Mouse (Mus musculus) stomach, adult 2 months (tissue): ENCODE measurements around the gene Lrrc25. TPM values are rescaled to one million over a fixed set of nuclear protein-coding genes. Genes with fewer than 3 reads are reported as not detected.

Experiments used
- polyA plus RNA-seq: library from polyadenylated mRNA; depleted of rRNA; stranded (reverse); fragments of >200 nt; gene quantifications from 2 replicates; pipeline ENCODE4 v1.2.3, GENCODE M21; 2012; rRNA removed

The Lrrc25 gene
- 2.1 and 5.5 TPM in 2 replicates for polyA plus RNA-seq

DNA sequence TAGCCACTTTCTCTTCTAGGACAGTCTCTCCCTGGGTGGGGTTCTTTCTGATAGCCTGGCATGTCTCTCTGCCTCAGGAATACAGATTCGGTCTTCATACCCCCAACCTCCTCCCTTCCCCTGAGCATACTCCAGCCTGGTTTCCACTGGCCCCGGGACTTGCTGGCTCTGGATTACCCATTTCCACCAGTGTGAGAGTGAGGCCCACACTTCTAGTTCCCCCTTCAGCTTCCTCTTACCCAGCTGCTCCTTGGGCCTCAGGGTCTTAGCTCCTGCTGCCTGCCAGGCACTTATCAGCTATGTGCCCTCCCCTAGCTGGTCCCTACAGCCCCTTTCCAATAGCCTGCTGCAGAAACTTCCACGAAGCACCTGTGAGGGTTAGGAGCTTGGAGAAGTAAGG is at the start of gene Lrrc25:
Lrrc25 (plus strand) TSS at position 262 of the 400 bp plus-strand sequence.

DNA sequence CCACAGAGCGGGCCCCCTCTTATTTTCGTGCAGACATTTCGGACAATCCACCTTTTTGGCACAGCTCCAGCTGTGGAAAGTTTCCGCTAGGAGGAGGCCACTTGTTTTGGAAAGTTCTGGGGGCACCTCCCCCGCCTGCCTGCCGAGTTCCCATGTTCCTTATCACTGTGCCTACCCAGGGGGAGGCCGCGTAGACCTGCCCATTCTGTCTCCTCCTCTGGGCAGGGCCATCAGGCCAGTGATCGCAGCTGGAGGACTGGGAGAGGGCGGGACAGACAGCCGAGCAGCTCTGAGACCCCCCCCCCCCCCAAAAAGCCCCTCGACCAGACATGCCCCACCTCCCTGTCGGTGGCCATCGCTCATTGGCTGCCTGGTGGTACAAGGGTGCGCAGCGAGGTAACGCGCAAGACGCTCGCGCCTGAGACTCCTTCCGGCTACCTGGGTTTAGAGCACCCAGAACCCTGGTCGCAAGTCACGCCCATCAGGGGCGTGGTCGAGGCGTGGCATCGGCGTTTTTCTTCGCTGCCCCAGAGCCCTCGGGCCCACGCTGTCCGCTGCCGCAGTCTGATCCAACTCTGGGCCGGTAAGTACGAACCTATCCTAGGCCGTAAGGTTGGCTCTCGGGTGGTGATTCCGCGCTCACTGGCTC is 21.9 kb upstream of the Lrrc25 start, which contains the start of gene Isyna1:
Isyna1 (plus strand) TSS at position 413 of the 649 bp plus-strand sequence.

DNA sequence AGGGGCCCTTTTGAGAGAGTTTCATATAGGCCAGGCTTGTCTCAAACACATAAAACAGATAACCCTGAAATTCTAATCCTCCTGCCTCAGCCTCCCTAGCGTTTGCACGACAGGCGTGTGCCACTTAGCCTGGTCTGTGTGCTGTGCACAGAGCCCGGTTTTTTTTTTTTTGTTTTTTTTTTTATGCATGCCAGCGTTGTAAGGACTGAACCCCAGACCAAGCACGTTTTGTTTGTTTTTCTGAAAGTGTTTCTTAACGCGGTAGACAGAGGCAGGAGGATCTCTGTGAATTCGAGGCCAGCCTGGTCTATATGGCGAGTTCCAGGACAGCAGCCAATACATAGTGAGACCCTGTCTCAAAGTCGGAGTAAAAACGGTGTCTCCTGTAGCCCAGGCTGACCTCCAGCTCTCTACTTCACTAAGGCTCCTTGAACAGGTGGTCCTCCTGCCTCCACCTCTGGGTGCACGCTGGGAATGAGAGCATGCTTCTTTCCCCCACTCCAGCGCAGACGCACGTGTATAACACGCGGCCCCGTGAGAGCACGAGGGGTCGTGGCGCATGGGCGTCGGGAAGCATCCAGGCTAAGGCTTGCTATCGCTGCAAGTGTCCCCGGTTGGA is 7.1 kb upstream of the Lrrc25 start, which contains the start of gene Ssbp4:
Ssbp4 (minus strand) TSS at position 124 of the 619 bp plus-strand sequence.

DNA sequence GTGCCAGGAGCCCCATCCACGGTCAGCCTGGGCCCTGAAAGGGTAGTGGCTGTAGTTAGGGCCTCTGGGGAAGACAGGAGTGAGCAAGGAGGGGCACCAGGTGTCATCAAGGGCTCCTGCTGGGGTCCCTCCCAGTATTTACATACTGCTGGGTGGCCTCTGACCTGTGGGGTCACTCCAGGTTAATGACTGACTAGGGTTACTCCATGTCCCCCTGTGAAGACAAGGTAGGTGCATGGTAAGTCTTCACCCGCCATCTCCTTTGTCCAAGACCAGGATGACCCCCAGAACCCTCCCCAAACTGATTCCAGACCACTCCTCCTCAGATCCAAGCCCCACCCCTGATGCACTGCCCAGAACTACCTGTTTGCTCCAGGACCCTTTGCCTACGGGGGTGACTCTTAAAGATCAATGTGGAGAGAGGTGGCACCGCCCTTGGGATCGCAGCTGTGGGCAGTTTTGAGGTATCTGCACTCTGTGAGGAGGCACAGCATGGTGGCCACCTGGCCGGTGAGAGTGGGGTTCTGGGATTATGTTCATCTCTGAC is 16.5 kb downstream of the Lrrc25 start, which contains the start of gene Gdf15:
Gdf15 (minus strand) TSS at position 111 of the 547 bp plus-strand sequence.

DNA sequence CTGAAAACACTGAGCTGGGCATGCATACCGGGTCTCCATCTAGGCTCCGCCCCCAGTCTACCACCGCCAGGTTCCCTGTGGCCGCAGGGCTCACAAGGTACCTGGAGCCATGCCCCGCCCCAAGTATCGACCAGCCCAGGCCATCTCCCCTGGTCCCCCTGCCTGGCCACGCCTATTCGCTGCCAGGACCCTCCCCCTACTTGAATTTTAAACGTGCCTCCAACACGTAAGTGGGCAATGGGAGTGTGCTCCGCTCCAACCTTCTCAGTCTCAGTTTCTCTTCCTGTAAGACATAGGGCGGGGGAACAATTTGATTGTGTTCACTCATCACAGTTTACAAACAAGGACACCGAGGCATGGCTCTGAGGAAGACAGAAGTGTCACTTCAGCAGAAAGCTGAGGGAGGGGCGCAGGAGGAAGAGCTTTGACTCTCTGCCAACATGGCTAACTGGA is 44.3 kb downstream of the Lrrc25 start, which contains the start of gene Pgpep1:
Pgpep1 (minus strand) TSS at position 116 of the 453 bp plus-strand sequence.

Other genes with a start within 250 kb of the Lrrc25 start
- 0.14 and 0.28 TPM in 2 replicates for gene Comp, start 242.6 kb upstream of the Lrrc25 start, polyA plus RNA-seq
- gene Crtc1, start 176.6 kb upstream of the Lrrc25 start, polyA plus RNA-seq = 9.5 and 10.2 TPM in 2 replicates
- 20.8 and 22.8 TPM in 2 replicates for gene Klhl26, start 139.2 kb upstream of the Lrrc25 start, polyA plus RNA-seq
- gene Tmem59l, start 128.8 kb upstream of the Lrrc25 start, polyA plus RNA-seq = 1.1 and 2.1 TPM in 2 replicates
- gene Crlf1, start 123.0 kb upstream of the Lrrc25 start, polyA plus RNA-seq = 3.8 and 8.9 TPM in 2 replicates
- gene Rex1bd, start 109.4 kb upstream of the Lrrc25 start, polyA plus RNA-seq = 97.6 and 155 TPM in 2 replicates
- 632 and 635 TPM in 2 replicates for gene Uba52, start 105.4 kb upstream of the Lrrc25 start, polyA plus RNA-seq
- gene Fkbp8, start 88.4 kb upstream of the Lrrc25 start, polyA plus RNA-seq = 182 and 242 TPM in 2 replicates
- gene Kxd1, start 88.2 kb upstream of the Lrrc25 start, polyA plus RNA-seq = 39.8 and 46.2 TPM in 2 replicates
- gene Ell, start 76.7 kb upstream of the Lrrc25 start, polyA plus RNA-seq = 18.0 and 18.3 TPM in 2 replicates
- gene Isyna1, start 21.8 kb upstream of the Lrrc25 start, polyA plus RNA-seq = 48.7 and 85.8 TPM in 2 replicates
- 157 and 297 TPM in 2 replicates for gene Ssbp4, start 7.3 kb upstream of the Lrrc25 start, polyA plus RNA-seq
- 1.5 and 4.3 TPM in 2 replicates for gene Gdf15, start 16.3 kb downstream of the Lrrc25 start, polyA plus RNA-seq
- gene Pgpep1, start 44.2 kb downstream of the Lrrc25 start, polyA plus RNA-seq = 6.0 and 8.1 TPM in 2 replicates
- 43.4 and 55.5 TPM in 2 replicates for gene Lsm4, start 57.1 kb downstream of the Lrrc25 start, polyA plus RNA-seq
- gene Jund, start 82.8 kb downstream of the Lrrc25 start, polyA plus RNA-seq = 305 and 826 TPM in 2 replicates
- 0.01 and 0.06 TPM in 2 replicates for gene Iqcn, start 87.3 kb downstream of the Lrrc25 start, polyA plus RNA-seq
- 78.8 and 98.8 TPM in 2 replicates for gene Gm3336, start 102.4 kb downstream of the Lrrc25 start, polyA plus RNA-seq
- gene Pde4c, start 107.6 kb downstream of the Lrrc25 start, polyA plus RNA-seq = 4.4 and 8.1 TPM in 2 replicates
- gene Rab3a, start 138.5 kb downstream of the Lrrc25 start, polyA plus RNA-seq = 26.6 and 31.2 TPM in 2 replicates
- 90.0 and 283 TPM in 2 replicates for gene Mpv17l2, start 144.8 kb downstream of the Lrrc25 start, polyA plus RNA-seq
- 152 and 224 TPM in 2 replicates for gene Pik3r2, start 160.6 kb downstream of the Lrrc25 start, polyA plus RNA-seq
- 40.6 and 40.8 TPM in 2 replicates for gene Mast3, start 188.9 kb downstream of the Lrrc25 start, polyA plus RNA-seq
- gene Il12rb1, start 192.3 kb downstream of the Lrrc25 start, polyA plus RNA-seq = 0.27 and 0.49 TPM in 2 replicates
- gene Arrdc2, start 223.6 kb downstream of the Lrrc25 start, polyA plus RNA-seq = 34.5 and 41.1 TPM in 2 replicates
- 2.6 and 3.1 TPM in 2 replicates for gene Kcnn1, start 247.1 kb downstream of the Lrrc25 start, polyA plus RNA-seq